Mouse (Mus musculus): ENCODE measurements around the gene Son. TPM values are rescaled to one million over a fixed set of nuclear protein-coding genes. Genes with fewer than 3 reads are reported as not detected.

Gene Son
- polyA plus RNA-seq, 1 experiment from 2014 or later = 132 TPM

DNA sequence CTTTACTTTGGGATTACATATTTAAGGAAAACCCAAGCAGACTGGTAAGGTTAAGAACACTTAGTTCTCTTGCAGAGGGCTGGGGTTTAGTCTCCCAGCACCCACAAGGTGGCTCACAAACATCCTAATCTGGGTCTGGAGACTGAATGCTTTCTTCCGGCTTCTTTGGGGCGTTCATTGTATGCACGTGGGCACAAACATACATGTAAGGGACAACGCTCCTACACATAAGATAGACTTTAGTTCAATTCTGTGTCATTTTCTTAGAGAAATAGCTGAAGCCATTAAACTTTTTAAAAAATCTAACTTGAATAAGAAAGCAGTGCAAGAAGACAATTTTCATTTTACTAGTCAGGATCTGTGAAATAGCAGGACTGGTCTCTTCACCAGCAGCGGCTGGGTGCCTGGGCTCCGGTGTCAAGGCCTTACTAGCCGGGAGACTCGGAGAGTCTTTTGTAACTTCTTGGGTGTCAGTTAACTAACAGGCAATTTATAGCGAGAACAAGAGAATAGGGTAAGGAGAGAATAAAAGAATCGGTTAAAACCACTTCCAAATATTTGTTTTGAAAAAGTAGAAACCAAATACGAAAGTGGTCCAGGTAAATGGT lies 1.2 kb upstream of the Son start:
- under 1% methylated on average over 11 of the region's 11 CpGs for WGBS
- Histone ChIP-seq H3K9me3 (ENCODE audit: low read length) (no peaks in the 10 kb centered on the region), H3K4me3 (ENCODE audit: low read depth, low read length) (peak overlapping the region; percentile 78), H3K27me3 (replicated peaks; ENCODE audit: insufficient read depth, low read length) (no peaks in the 10 kb centered on the region), H3K36me3 (ENCODE audit: insufficient read depth, low read length) (no peaks in the 10 kb centered on the region; the same call in 1 of the 2 replicates), H3K9ac (replicated peaks; ENCODE audit: low read depth) (peak overlapping the region; percentile 93), H3K27ac (ENCODE audit: low read length) (peak overlapping the region; percentile 100), H3K4me1 (ENCODE audit: insufficient read depth, low read depth, low read length) (peaks cover 9% of the 10 kb centered on the region; the same call in 1 of the 2 replicates), H3K4me2 (replicated peaks; ENCODE audit: low read depth, low read length) (peak overlapping the region; percentile 95)
- DNase-seq (ENCODE audit: low spot score) = peak; percentile 40
- TF ChIP-seq EP300 (IDR thresholded peaks at IDR 0.05) = no peak
- peak; percentile 40 for TF ChIP-seq CTCF (IDR thresholded peaks at IDR 0.05)
- ATAC-seq = no peak

DNA sequence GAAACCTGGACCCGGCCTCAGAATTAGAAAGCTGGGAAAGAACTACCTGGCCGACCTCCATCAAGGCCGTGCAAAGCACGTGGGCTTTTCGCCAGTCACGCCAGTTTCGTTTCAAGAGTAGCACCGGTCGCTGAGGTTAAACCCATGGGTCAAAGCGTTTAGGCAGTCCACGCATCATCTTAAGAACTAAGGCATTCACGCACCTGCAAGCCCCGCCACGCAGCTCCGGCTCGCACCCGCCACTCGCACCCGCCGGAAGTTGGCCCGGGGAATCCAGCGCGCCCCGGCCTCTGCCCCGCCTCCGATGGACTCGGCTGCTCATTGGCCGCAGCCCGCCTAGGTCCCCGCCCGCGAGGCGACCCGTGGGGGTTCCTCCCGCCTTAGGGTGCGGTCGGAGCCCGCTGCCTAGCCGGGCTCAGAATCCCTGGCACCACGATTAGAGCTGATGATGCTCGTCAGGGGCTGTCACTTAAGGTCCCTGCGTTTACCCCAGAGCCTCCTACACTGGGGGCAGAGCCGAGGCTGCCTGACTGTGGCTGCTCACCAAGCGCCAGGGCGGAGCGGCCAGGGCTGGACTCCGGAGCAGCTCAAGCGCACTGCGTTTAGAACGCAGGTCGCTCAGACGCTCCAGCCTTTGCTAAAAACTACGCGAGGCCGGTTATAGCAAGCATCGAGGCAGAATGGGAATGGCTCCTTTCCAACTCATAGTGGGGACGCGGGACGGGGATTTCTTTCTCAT lies 456 bp upstream of the Son start, which contains the start of gene Gart:
Gene Gart, minus strand, starts transcription at position 272 of the 739 bp plus-strand sequence.
- Histone ChIP-seq H3K36me3 (ENCODE audit: insufficient read depth, low read length) (peaks cover under 1% of the 10 kb centered on the region; the same call in 1 of the 2 replicates), H3K4me3 (ENCODE audit: low read depth, low read length) (peak within 1 kb of the TSS; percentile 78), H3K27ac (ENCODE audit: low read length) (peak within 1 kb of the TSS; percentile 100), H3K27me3 (replicated peaks; ENCODE audit: insufficient read depth, low read length) (no peaks in the 10 kb centered on the region), H3K9ac (replicated peaks; ENCODE audit: low read depth) (peak within 1 kb of the TSS; percentile 93), H3K4me1 (ENCODE audit: insufficient read depth, low read depth, low read length) (peaks cover 9% of the 10 kb centered on the region; the same call in 1 of the 2 replicates), H3K4me2 (replicated peaks; ENCODE audit: low read depth, low read length) (peak within 1 kb of the TSS; percentile 95), H3K9me3 (ENCODE audit: low read length) (no peaks in the 10 kb centered on the region)
- WGBS = 2% methylated on average over 56 of the region's 59 CpGs
- TF ChIP-seq CTCF (IDR thresholded peaks at IDR 0.05) = no peak
- TF ChIP-seq EP300 (IDR thresholded peaks at IDR 0.05) = no peak
- ATAC-seq (peak; percentile 89), DNase-seq (ENCODE audit: low spot score) (peak; percentile 97)

DNA sequence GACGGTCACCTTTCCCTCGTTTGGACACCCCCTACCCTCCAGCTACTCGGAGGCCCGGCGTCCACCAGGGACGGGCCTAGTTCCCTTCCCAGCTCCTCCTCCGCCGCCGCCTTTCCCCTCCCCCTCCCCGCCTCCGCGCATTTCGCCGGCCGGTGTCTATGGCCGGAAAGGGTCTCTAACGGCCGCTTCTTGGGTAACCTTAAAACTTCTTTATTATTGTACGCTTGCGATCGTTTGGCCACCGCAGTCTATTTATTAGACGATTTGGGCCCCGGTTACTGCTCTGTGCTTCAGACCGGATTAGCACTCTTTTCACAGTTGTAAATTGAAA lies 879 bp downstream of the Son start:
- H3K4me1 ChIP-seq (ENCODE audit: insufficient read depth, low read depth, low read length) = peaks cover 9% of the 10 kb centered on the region; the same call in 1 of the 2 replicates
- H3K9me3 ChIP-seq (ENCODE audit: low read length) = no peaks in the 10 kb centered on the region
- TF ChIP-seq EP300 (IDR thresholded peaks at IDR 0.05) (no peak; the same call in 1 of the 2 replicates), CTCF (IDR thresholded peaks at IDR 0.05) (no peak)
- peak overlapping the region; percentile 56 for H3K4me2 ChIP-seq (replicated peaks; ENCODE audit: low read depth, low read length)
- H3K27ac ChIP-seq (ENCODE audit: low read length) = peak overlapping the region; percentile 100
- 0% methylated on average over 25 of the region's 25 CpGs for WGBS
- H3K27me3 ChIP-seq (replicated peaks; ENCODE audit: insufficient read depth, low read length) = no peaks in the 10 kb centered on the region
- H3K36me3 ChIP-seq (ENCODE audit: insufficient read depth, low read length) = peaks cover 8% of the 10 kb centered on the region; the same call in 1 of the 2 replicates
- peak overlapping the region; percentile 78 for H3K4me3 ChIP-seq (ENCODE audit: low read depth, low read length)
- ATAC-seq (peak; percentile 62), DNase-seq (ENCODE audit: low spot score) (peak; percentile 79)
- H3K9ac ChIP-seq (replicated peaks; ENCODE audit: low read depth) = peak overlapping the region; percentile 90

- H3K27ac ChIP-seq (ENCODE audit: low read length) = no peak overlapping the region
- 41% methylated on average over 3 of the region's 3 CpGs for WGBS
- TF ChIP-seq CTCF (IDR thresholded peaks at IDR 0.05) (no peak), EP300 (IDR thresholded peaks at IDR 0.05) (no peak)
- DNase-seq (ENCODE audit: low spot score) (no peak), ATAC-seq (no peak)
- H3K4me2 ChIP-seq (replicated peaks; ENCODE audit: low read depth, low read length) = peak overlapping the region; percentile 56
- peaks cover 11% of the 10 kb centered on the region; the same call in 1 of the 2 replicates for H3K36me3 ChIP-seq (ENCODE audit: insufficient read depth, low read length)
- no peaks in the 10 kb centered on the region for H3K9me3 ChIP-seq (ENCODE audit: low read length)
- H3K4me1 ChIP-seq (ENCODE audit: insufficient read depth, low read depth, low read length) = peaks cover 9% of the 10 kb centered on the region; the same call in 1 of the 2 replicates
- peak overlapping the region; percentile 20 for H3K4me3 ChIP-seq (ENCODE audit: low read depth, low read length)
- no peaks in the 10 kb centered on the region for H3K27me3 ChIP-seq (replicated peaks; ENCODE audit: insufficient read depth, low read length)
- no peak overlapping the region for H3K9ac ChIP-seq (replicated peaks; ENCODE audit: low read depth)
These were observed 1.9 kb downstream of the Son start for GRCm38 (mm10) chr16:91649246-91649645.

DNA sequence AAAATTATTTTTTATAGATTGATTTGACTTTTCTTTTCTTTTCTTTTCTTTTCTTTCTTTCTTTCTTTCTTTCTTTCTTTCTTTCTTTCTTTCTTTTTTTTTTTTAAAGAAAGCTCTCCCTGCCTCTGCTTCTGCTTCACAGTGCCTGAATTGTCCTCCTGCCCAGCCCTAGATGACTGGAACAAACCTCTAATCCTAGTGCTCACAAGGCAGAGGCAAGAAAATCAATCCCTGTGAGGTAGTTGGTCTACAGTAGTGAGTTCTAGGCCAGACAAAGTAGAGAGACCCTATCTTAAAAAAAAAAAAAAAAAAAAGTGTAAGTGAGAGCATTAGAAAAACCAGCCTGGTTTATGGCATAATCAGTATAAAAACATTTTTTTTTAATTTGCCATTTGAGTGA lies 2.5 kb downstream of the Son start:
- Histone ChIP-seq H3K4me3 (ENCODE audit: low read depth, low read length) (no peak overlapping the region), H3K9ac (replicated peaks; ENCODE audit: low read depth) (no peak overlapping the region), H3K4me2 (replicated peaks; ENCODE audit: low read depth, low read length) (no peak overlapping the region), H3K9me3 (ENCODE audit: low read length) (no peaks in the 10 kb centered on the region), H3K4me1 (ENCODE audit: insufficient read depth, low read depth, low read length) (peaks cover 9% of the 10 kb centered on the region; the same call in 1 of the 2 replicates), H3K27me3 (replicated peaks; ENCODE audit: insufficient read depth, low read length) (no peaks in the 10 kb centered on the region), H3K27ac (ENCODE audit: low read length) (no peak overlapping the region), H3K36me3 (ENCODE audit: insufficient read depth, low read length) (peaks cover 14% of the 10 kb centered on the region; the same call in 1 of the 2 replicates)
- TF ChIP-seq CTCF (IDR thresholded peaks at IDR 0.05) = no peak
- TF ChIP-seq EP300 (IDR thresholded peaks at IDR 0.05) = no peak
- no peak for ATAC-seq
- no peak for DNase-seq (ENCODE audit: low spot score)

GRCm38 (mm10) chr16:91652191-91652590 lies 4.9 kb downstream of the Son start:
- Histone ChIP-seq H3K27me3 (replicated peaks; ENCODE audit: insufficient read depth, low read length) (no peaks in the 10 kb centered on the region), H3K9me3 (ENCODE audit: low read length) (no peaks in the 10 kb centered on the region), H3K27ac (ENCODE audit: low read length) (no peak overlapping the region), H3K36me3 (ENCODE audit: insufficient read depth, low read length) (peaks cover 36% of the 10 kb centered on the region), H3K4me3 (ENCODE audit: low read depth, low read length) (no peak overlapping the region), H3K9ac (replicated peaks; ENCODE audit: low read depth) (no peak overlapping the region), H3K4me2 (replicated peaks; ENCODE audit: low read depth, low read length) (no peak overlapping the region), H3K4me1 (ENCODE audit: insufficient read depth, low read depth, low read length) (peaks cover 3% of the 10 kb centered on the region; the same call in 1 of the 2 replicates)
- DNase-seq (ENCODE audit: low spot score) (no peak), ATAC-seq (no peak)
- TF ChIP-seq EP300 (IDR thresholded peaks at IDR 0.05) (no peak), CTCF (IDR thresholded peaks at IDR 0.05) (no peak)
- 87% methylated on average over 3 of the region's 3 CpGs for WGBS
